Mouse (Mus musculus) midbrain, embryonic 12.5 days (tissue): ENCODE data around the gene Adam1a. TPM values are rescaled to one million over a fixed set of nuclear protein-coding genes. Genes with fewer than 3 reads are reported as not detected.
A peak's percentile ranks its signal among the peaks of the same experiment; 100 is the strongest.

Source experiments
- ATAC-seq: fragments of 200-750 bp; cut with Nextera tagmentation; 2 replicates; pipeline ENCODE4 v1.8.0; 2017; ENCODE audit warnings: low read depth, moderate TSS enrichment, moderate library complexity; ENCODE audit not compliant: low FRiP score
- H3K27ac ChIP-seq: fragments of 300-500 bp; sonication (generic); replicated peaks from 2 replicates; pipeline ENCODE4 v1.5.1; 2016; ENCODE audit warnings: mild to moderate bottlenecking
- H3K27me3 ChIP-seq: fragments of 300-500 bp; sonication (generic); 2 replicates; pipeline ENCODE4 v1.6.1; 2016; ENCODE audit warnings: mild to moderate bottlenecking
- H3K36me3 ChIP-seq: fragments of 300-500 bp; sonication (generic); 2 replicates; pipeline ENCODE4 v1.6.1; 2016
- H3K4me1 ChIP-seq: fragments of 300-500 bp; sonication (generic); 2 replicates; pipeline ENCODE4 v1.6.1; 2016
- H3K4me2 ChIP-seq: fragments of 300-500 bp; sonication (generic); replicated peaks from 2 replicates; pipeline ENCODE4 v1.6.1; 2016; ENCODE audit warnings: mild to moderate bottlenecking, moderate library complexity
- H3K4me3 ChIP-seq: fragments of 300-500 bp; sonication (generic); 2 replicates; pipeline ENCODE4 v1.5.1; 2016; ENCODE audit warnings: mild to moderate bottlenecking
- H3K9ac ChIP-seq: fragments of 300-500 bp; sonication (generic); replicated peaks from 2 replicates; pipeline ENCODE4 v1.6.1; 2016; ENCODE audit warnings: mild to moderate bottlenecking, moderate library complexity
- H3K9me3 ChIP-seq: fragments of 300-500 bp; sonication (generic); 2 replicates; pipeline ENCODE4 v1.6.1; 2016; ENCODE audit warnings: mild to moderate bottlenecking
- WGBS: fragments of 180-500 bp; shearing (Covaris S2); methylation state at CpG from one replicate; pipeline ENCODE4 v1.1.7; 2016; 5-methylcytosine and 5-hydroxymethylcytosine counted together
- polyA plus RNA-seq: library from polyadenylated mRNA; unstranded; fragments of >200 nt; fragmentation: Nextera tagmentation; extraction: Ambion mirVana; gene quantifications from 2 replicates; pipeline ENCODE4 v1.2.1, GENCODE M21; 2016

Gene Adam1a
- polyA plus RNA-seq, 1 experiment from 2014 or later = 3.4 TPM

DNA sequence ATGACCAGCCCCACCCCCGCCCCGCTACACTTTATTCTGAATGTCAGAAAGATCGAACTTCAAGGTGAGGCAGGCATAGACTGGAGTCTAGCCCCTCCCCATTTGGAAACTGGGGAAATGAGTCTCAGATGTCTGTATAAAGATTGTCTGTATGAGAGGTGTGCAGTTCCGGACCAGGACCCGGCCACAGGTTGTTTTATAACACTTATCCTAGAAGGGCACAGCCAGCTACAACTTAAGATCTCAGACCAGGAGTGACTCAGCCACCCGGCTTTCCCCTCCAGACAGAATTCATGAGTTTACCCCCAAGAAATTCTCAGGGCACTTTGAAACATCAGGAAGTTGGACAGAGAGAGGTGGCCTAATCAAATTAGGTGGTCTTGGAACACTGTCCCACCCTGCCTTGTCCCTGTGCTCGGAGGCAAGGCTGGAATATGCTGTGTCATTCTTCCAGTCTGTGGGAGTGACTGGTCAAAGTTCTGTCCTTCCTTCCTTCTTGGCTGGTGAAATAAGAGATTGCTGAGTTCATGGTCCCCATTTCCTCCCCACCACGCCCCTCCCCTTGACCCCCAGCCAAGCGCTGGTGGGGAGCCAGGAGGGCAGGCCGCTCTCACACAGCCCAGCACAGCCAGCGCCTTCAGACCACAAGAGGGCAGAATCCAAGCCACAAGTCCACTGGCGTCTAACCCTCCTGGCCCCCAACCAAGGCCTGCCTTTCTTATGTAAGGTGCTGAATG, 38.7 kb upstream of the Adam1a start:
- ATAC-seq = no peak
- Histone ChIP-seq H3K9ac (no peak overlapping the region), H3K9me3 (no peaks in the 10 kb centered on the region), H3K36me3 (peaks cover 11% of the 10 kb centered on the region; the same call in 1 of the 2 replicates), H3K4me1 (no peaks in the 10 kb centered on the region), H3K4me2 (no peak overlapping the region), H3K4me3 (no peak overlapping the region), H3K27me3 (no peaks in the 10 kb centered on the region), H3K27ac (no peak overlapping the region)
- WGBS = 59% methylated on average over 12 of the region's 12 CpGs

DNA sequence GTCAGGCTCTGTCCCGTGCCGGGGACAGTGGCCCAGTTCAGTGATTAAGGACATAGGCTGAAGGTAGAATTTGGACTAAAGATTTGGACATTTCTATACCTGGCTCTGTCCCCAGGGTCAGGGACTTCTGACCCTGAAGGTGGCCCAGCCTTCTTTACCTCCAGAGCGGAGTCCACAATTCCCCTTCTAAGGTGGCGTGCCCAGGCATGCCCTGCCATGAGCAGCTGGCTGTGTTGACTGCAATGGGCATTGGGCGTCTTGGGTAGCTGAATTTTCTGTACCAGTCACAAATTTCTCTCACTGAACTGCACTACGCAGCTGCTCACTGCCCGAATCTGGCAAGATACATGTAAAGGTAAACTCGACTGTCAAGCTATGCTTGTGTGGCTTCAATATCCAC, 36.7 kb upstream of the Adam1a start:
- Histone ChIP-seq H3K27me3 (no peaks in the 10 kb centered on the region), H3K4me2 (no peak overlapping the region), H3K4me3 (no peak overlapping the region), H3K9me3 (no peaks in the 10 kb centered on the region), H3K4me1 (no peaks in the 10 kb centered on the region), H3K9ac (no peak overlapping the region), H3K27ac (no peak overlapping the region), H3K36me3 (peaks cover 11% of the 10 kb centered on the region; the same call in 1 of the 2 replicates)
- no peak for ATAC-seq
- 90% methylated on average over 8 of the region's 8 CpGs for WGBS

DNA sequence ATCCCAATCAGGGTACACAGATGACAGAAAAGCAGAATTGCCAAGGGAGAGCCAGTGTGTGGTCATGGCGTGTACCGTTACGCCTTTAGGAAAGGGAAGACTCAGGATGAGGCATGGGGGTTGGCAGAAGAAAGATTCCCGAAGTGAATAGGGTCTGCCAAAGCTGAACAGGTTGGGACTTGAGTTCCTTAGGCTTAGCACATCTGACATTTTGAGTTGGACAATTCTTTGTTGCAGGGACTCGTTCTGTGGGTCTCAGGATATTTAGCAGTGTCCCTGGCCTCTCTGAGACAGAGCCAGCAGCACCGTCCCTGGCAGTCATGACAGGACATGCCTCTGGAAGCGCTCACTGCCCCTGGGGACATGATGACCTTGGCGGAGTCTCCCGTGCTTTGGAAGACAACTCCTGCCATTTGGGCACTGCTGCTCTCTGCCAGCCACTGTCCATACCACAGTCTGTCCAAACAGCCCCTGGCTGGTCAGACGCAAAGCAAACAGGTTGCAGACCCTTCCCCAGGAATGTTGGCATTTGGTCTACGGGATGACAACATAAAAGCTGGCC, 31.7 kb upstream of the Adam1a start:
- H3K9me3 ChIP-seq = no peaks in the 10 kb centered on the region
- WGBS = 92% methylated on average over 11 of the region's 11 CpGs

DNA sequence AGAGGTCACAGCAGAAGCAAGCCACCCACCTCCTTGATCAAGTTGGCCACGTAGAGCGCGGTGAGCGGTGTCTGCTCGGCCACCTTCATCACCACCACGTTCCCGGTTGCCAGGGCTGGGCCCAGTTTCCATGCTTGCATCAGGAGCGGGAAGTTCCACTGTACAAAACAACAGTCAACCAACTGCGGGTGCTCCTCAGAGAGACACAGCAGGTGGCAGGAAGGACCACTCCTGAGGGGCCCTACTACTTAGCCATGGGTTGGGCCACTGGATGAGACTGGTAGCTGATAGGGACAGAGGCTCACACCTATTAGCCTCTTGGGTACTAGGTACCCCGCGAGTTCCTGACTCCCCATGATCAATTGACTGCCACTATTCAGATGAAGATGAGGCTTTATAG, 30.6 kb upstream of the Adam1a start:
- Histone ChIP-seq H3K9ac (no peak overlapping the region), H3K4me1 (no peaks in the 10 kb centered on the region), H3K36me3 (peaks cover 18% of the 10 kb centered on the region; the same call in 1 of the 2 replicates), H3K9me3 (no peaks in the 10 kb centered on the region), H3K27me3 (no peaks in the 10 kb centered on the region), H3K4me2 (no peak overlapping the region), H3K4me3 (no peak overlapping the region), H3K27ac (no peak overlapping the region)
- no peak for ATAC-seq
- WGBS = 92% methylated on average over 11 of the region's 11 CpGs

More for the DNA sequence above, 31.7 kb upstream of the Adam1a start:
- peaks cover 12% of the 10 kb centered on the region; the same call in 1 of the 2 replicates for H3K36me3 ChIP-seq
- no peaks in the 10 kb centered on the region for H3K27me3 ChIP-seq
- H3K4me1 ChIP-seq = no peaks in the 10 kb centered on the region
- ATAC-seq = no peak
- no peak overlapping the region for H3K27ac ChIP-seq
- H3K4me2 ChIP-seq = no peak overlapping the region
- no peak overlapping the region for H3K9ac ChIP-seq
- no peak overlapping the region for H3K4me3 ChIP-seq

DNA sequence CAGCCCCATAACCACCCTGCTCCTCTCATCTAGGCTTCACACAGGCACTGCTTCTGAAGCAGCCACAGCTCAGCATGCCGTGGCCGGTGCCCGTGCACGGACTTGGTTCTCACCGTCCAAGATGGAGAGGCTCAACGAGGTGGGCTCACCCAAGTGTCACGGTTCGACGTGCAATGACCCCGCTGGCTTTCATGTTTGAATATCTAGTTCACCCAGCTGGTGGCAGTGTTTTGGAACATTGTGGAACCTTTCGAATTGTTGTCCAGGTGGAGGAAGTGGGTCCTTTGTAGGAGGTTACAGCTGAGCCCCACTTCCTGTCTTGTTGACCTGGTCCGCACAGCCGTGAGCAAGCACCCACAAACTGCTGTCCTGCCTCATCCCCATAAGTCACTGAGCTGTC, 28.9 kb upstream of the Adam1a start:
- Histone ChIP-seq H3K27me3 (no peaks in the 10 kb centered on the region), H3K4me2 (no peak overlapping the region), H3K27ac (no peak overlapping the region), H3K9me3 (no peaks in the 10 kb centered on the region), H3K4me1 (no peaks in the 10 kb centered on the region), H3K36me3 (peaks cover 7% of the 10 kb centered on the region; the same call in 1 of the 2 replicates), H3K9ac (no peak overlapping the region), H3K4me3 (no peak overlapping the region)
- no peak for ATAC-seq
- 94% methylated on average over 13 of the region's 13 CpGs for WGBS

DNA sequence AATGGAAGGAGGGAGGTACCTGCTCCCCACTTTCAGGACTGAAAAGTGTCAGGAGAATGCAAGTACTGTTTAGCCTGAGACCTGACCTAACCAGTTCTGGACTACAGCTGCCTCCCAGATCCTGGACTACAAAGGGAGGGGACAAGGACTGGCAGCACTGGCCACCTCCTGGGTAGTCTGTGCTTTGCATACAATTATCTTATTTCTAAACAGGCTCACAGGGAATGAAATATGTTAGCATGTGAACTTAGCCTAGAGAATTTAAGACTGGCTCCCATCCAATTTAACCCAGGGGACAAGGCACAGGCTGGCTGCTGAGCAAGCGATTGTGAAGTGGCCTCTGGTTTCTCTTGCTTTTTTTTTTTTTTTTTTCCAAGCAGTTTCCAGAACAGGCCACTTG, 25.5 kb upstream of the Adam1a start:
- Histone ChIP-seq H3K27me3 (no peaks in the 10 kb centered on the region), H3K4me2 (no peak overlapping the region), H3K36me3 (peaks cover 7% of the 10 kb centered on the region; the same call in 1 of the 2 replicates), H3K9me3 (no peaks in the 10 kb centered on the region), H3K4me1 (no peaks in the 10 kb centered on the region), H3K4me3 (no peak overlapping the region), H3K27ac (no peak overlapping the region), H3K9ac (no peak overlapping the region)
- ATAC-seq = no peak
- 93% methylated on average over 1 of the region's 1 CpGs for WGBS

DNA sequence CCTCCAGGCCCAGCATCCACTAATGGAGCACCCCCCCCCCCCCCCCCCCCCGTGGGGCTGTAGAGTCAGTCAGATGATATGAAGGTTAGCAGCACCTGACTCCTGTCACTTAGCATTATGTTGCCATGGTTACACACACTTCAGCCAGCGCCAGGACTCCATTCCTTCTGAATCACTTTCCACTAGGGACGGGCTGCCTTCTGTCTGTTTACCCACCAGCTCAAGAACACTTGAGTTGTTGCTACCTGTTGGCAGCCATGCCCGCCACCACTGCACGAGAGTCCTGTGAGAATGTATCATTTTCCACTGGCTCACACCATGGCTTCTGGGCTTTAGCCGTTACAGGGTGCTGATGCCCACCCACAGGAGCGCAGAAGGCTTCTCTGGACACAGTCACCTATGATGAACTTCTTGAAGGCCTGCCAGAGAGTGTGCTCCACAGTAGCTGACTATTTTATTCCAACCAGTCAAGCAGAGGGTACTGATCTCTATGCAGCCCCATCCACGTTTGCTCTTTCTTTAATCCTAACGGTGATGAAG, 24.7 kb upstream of the Adam1a start:
- H3K36me3 ChIP-seq = peaks cover 7% of the 10 kb centered on the region; the same call in 1 of the 2 replicates
- no peaks in the 10 kb centered on the region for H3K27me3 ChIP-seq
- H3K9ac ChIP-seq = no peak overlapping the region
- H3K4me3 ChIP-seq = no peak overlapping the region
- ATAC-seq = no peak
- H3K4me2 ChIP-seq = no peak overlapping the region
- no peaks in the 10 kb centered on the region for H3K9me3 ChIP-seq
- WGBS = 70% methylated on average over 9 of the region's 9 CpGs
- H3K27ac ChIP-seq = no peak overlapping the region
- H3K4me1 ChIP-seq = no peaks in the 10 kb centered on the region

DNA sequence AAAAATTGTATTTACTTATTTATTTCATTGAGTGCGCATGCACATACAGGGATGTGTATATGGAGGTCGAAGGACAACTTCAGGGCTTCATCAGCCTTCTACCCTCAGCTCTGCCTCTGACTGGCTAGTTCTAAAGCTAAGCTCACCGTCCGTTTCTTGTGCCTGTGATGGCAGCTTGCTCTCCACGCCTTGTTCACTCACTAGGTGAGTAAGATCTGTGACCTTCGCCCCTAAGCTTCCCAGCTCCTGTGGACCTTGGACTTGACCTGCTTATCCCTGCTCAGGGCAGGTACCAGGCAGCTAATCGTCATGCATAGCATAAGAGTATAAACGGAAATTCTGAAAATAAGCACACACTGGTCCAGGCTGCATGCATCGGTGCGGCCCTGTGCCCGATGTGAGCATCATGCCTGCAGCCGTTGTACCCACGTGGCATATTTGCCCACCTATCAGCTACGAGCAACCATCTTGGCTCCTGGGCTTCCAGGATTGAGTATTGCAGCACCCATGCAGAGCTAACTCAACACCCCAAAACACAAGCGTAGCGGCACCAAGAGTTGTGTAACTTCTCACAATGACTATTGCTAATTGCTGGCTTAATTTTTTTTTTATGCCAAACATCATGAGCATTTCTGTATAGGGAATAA, 20.9 kb upstream of the Adam1a start:
- Histone ChIP-seq H3K4me1 (0 out of 2 replicates have a peak, but pooled peaks cover 4% of the 10 kb centered on the region), H3K36me3 (no peaks in the 10 kb centered on the region), H3K27me3 (no peaks in the 10 kb centered on the region), H3K9ac (no peak overlapping the region), H3K9me3 (no peaks in the 10 kb centered on the region), H3K4me3 (no peak overlapping the region), H3K27ac (no peak overlapping the region), H3K4me2 (no peak overlapping the region)
- ATAC-seq = no peak
- WGBS = 91% methylated on average over 16 of the region's 16 CpGs

DNA sequence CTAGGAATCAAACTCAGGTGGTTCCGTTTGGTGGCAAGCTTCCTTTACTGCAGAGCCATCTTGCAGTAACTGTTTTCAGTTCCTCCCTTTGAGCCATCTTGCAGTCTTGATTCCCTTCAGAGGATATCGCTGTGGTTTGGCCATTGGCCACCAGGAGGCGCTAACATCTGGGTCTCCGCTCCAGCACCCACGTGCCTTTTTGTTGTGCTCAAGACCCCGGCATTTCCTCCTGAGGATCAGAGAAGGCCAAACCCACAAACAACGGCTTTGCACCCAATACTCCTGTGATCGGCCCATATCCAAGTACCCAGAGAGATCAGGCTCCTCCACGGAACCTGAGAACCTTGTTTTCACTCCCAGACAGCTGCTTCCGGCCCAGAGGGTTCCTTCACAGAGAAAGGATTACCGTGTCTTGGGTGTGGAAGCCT, 19.2 kb upstream of the Adam1a start:
- Histone ChIP-seq H3K4me2 (peak overlapping the region; percentile 42), H3K9ac (no peak overlapping the region; the same call in 1 of the 2 replicates), H3K4me3 (no peak overlapping the region), H3K4me1 (0 out of 2 replicates have a peak, but pooled peaks cover 4% of the 10 kb centered on the region), H3K27ac (no peak overlapping the region), H3K27me3 (no peaks in the 10 kb centered on the region), H3K36me3 (no peaks in the 10 kb centered on the region), H3K9me3 (no peaks in the 10 kb centered on the region)
- WGBS = 12% methylated on average over 11 of the region's 11 CpGs
- peak; percentile 30; the same call in 1 of the 2 replicates for ATAC-seq

DNA sequence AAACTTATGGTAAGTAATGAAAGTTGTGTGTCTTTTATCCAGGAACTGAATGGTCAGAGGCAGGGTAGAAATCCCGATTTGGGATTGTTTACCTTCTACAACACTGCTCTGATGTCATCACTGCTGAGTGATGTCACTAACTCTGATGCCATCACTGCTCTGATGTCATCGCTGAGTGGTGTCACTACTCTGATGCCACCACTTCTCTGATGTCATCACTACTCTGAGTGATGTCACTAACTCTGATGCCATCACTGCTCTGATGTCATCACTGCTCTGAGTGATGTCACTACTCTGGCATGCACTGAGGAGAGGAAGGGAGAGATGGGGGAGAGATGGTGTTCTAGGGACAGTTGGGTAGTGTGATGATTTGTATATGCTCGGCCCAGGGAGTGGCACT, 17.2 kb upstream of the Adam1a start:
- no peaks in the 10 kb centered on the region for H3K27me3 ChIP-seq
- 0 out of 2 replicates have a peak, but pooled peaks cover 4% of the 10 kb centered on the region for H3K4me1 ChIP-seq
- ATAC-seq = no peak
- H3K4me3 ChIP-seq = no peak overlapping the region
- no peak overlapping the region for H3K27ac ChIP-seq
- WGBS = 92% methylated on average over 3 of the region's 3 CpGs
- no peaks in the 10 kb centered on the region for H3K9me3 ChIP-seq
- H3K36me3 ChIP-seq = no peaks in the 10 kb centered on the region
- no peak overlapping the region for H3K9ac ChIP-seq
- no peak overlapping the region for H3K4me2 ChIP-seq

DNA sequence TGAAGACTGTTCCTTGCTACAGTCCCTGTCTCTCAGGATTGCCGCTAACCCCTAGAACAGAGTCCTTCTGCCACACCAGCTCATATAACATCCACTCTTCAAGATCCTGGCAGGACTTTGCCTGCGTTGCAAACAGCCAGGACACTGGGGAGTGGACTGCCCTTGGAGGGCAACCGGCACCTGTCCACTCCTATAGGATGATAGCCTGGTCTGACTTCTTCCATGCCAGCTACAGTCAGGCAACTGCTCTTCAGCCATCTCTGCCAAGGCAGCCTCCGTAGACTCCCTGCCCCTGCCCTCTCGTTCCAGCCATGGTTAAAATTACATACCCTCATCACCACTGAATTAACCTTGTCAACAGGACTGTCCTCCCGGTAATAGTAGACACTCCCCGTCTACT, 3.9 kb upstream of the Adam1a start:
- H3K4me2 ChIP-seq = no peak overlapping the region
- peaks cover 12% of the 10 kb centered on the region for H3K4me1 ChIP-seq
- H3K27ac ChIP-seq = no peak overlapping the region
- H3K36me3 ChIP-seq = no peaks in the 10 kb centered on the region
- no peak overlapping the region for H3K4me3 ChIP-seq
- 87% methylated on average over 7 of the region's 7 CpGs for WGBS
- no peaks in the 10 kb centered on the region for H3K27me3 ChIP-seq
- no peak overlapping the region for H3K9ac ChIP-seq
- no peaks in the 10 kb centered on the region for H3K9me3 ChIP-seq
- no peak for ATAC-seq

DNA sequence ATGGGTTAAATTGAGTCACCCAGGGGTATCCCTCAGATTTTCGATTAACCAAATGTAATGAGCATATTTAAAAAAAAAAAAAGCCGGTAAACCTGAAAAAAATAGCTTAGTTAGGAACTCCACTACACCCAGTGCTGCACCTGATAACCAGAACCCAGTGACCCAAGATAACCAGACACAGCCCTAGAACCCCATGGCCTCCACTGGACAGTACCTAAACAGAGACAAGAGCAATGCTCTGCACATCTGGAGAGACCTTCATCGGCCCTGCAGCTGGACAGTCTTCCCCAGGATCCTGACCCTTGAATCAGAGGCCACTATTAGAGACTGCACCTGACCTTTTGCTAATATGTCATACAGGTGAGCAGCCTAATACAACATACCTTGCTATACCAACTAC, 1.8 kb upstream of the Adam1a start:
- Histone ChIP-seq H3K4me1 (peaks cover 28% of the 10 kb centered on the region), H3K27me3 (no peaks in the 10 kb centered on the region), H3K4me2 (no peak overlapping the region), H3K4me3 (no peak overlapping the region), H3K27ac (no peak overlapping the region), H3K9ac (no peak overlapping the region), H3K9me3 (no peaks in the 10 kb centered on the region), H3K36me3 (no peaks in the 10 kb centered on the region)
- WGBS = 91% methylated on average over 3 of the region's 3 CpGs
- no peak for ATAC-seq
